Mouse (Mus musculus): ENCODE measurements around the gene Esrrg. TPM values are rescaled to one million over a fixed set of nuclear protein-coding genes. Genes with fewer than 3 reads are reported as not detected.

Gene Esrrg
- polyA plus RNA-seq, 1 experiment from 2014 or later: 31.6 TPM

- no peaks in the 10 kb centered on the region for H3K9me3 ChIP-seq (replicated peaks)
- 69% methylated on average over 10 of the region's 10 CpGs for WGBS
- H3K27me3 ChIP-seq (replicated peaks): no peaks in the 10 kb centered on the region
- no peak overlapping the region for H3K4me3 ChIP-seq (replicated peaks)
- 0 out of 2 replicates have a peak, but pooled peaks cover 3% of the 10 kb centered on the region for H3K4me1 ChIP-seq
- no peaks in the 10 kb centered on the region for H3K36me3 ChIP-seq
- no peak overlapping the region for H3K4me2 ChIP-seq
- no peak overlapping the region for H3K27ac ChIP-seq (replicated peaks)
- H3K9ac ChIP-seq (replicated peaks): no peak overlapping the region
- no peak for ATAC-seq (ENCODE audit: low FRiP score)
These were observed 66.2 kb downstream of the Esrrg start for GRCm38 (mm10) chr1:187674771-187675186.

- Histone ChIP-seq H3K27me3 (replicated peaks) (no peaks in the 10 kb centered on the region), H3K9ac (replicated peaks) (no peak overlapping the region), H3K4me1 (0 out of 2 replicates have a peak, but pooled peaks cover 3% of the 10 kb centered on the region), H3K4me3 (replicated peaks) (no peak overlapping the region), H3K9me3 (replicated peaks) (no peaks in the 10 kb centered on the region), H3K27ac (replicated peaks) (no peak overlapping the region), H3K36me3 (no peaks in the 10 kb centered on the region), H3K4me2 (no peak overlapping the region)
- 83% methylated on average over 10 of the region's 10 CpGs for WGBS
- no peak for ATAC-seq (ENCODE audit: low FRiP score)
These were observed 68.0 kb downstream of the Esrrg start for GRCm38 (mm10) chr1:187676626-187677025.

GRCm38 (mm10) chr1:187679246-187679645 is 70.7 kb downstream of the Esrrg start:
- ATAC-seq (ENCODE audit: low FRiP score): no peak
- H3K9me3 ChIP-seq (replicated peaks): no peaks in the 10 kb centered on the region

GRCm38 (mm10) chr1:187684519-187684918 is 75.9 kb downstream of the Esrrg start:
- Histone ChIP-seq H3K4me2 (no peak overlapping the region), H3K27me3 (replicated peaks) (no peaks in the 10 kb centered on the region), H3K27ac (replicated peaks) (no peak overlapping the region)

More at GRCm38 (mm10) chr1:187679246-187679645, 70.7 kb downstream of the Esrrg start:
- H3K9ac ChIP-seq (replicated peaks): no peak overlapping the region
- no peaks in the 10 kb centered on the region for H3K27me3 ChIP-seq (replicated peaks)
- whole genome bisulfite sequencing: 91% methylated on average over 1 of the region's 1 CpGs
- no peak overlapping the region for H3K4me2 ChIP-seq
- no peak overlapping the region for H3K4me3 ChIP-seq (replicated peaks)
- H3K27ac ChIP-seq (replicated peaks): no peak overlapping the region
- H3K36me3 ChIP-seq: no peaks in the 10 kb centered on the region
- no peaks in the 10 kb centered on the region for H3K4me1 ChIP-seq

GRCm38 (mm10) chr1:187691846-187692525 is 83.4 kb downstream of the Esrrg start:
- no peaks in the 10 kb centered on the region for H3K27me3 ChIP-seq (replicated peaks)
- 86% methylated on average over 11 of the region's 11 CpGs for WGBS
- ATAC-seq (ENCODE audit: low FRiP score): no peak
- H3K36me3 ChIP-seq: no peaks in the 10 kb centered on the region
- no peak overlapping the region for H3K4me2 ChIP-seq
- no peak overlapping the region for H3K9ac ChIP-seq (replicated peaks)
- H3K4me3 ChIP-seq (replicated peaks): no peak overlapping the region
- no peaks in the 10 kb centered on the region for H3K9me3 ChIP-seq (replicated peaks)
- H3K27ac ChIP-seq (replicated peaks): no peak overlapping the region
- no peaks in the 10 kb centered on the region for H3K4me1 ChIP-seq

More at GRCm38 (mm10) chr1:187684519-187684918, 75.9 kb downstream of the Esrrg start:
- Histone ChIP-seq H3K9ac (replicated peaks) (no peak overlapping the region), H3K9me3 (replicated peaks) (no peaks in the 10 kb centered on the region), H3K4me1 (no peaks in the 10 kb centered on the region), H3K36me3 (no peaks in the 10 kb centered on the region), H3K4me3 (replicated peaks) (no peak overlapping the region)
- WGBS: 76% methylated on average over 4 of the region's 4 CpGs
- ATAC-seq (ENCODE audit: low FRiP score): no peak

GRCm38 (mm10) chr1:187694865-187695264 is 86.3 kb downstream of the Esrrg start:
- 47% methylated on average over 4 of the region's 4 CpGs for WGBS
- Histone ChIP-seq H3K36me3 (no peaks in the 10 kb centered on the region), H3K4me1 (no peaks in the 10 kb centered on the region), H3K9ac (replicated peaks) (no peak overlapping the region), H3K27ac (replicated peaks) (no peak overlapping the region), H3K27me3 (replicated peaks) (no peaks in the 10 kb centered on the region), H3K4me2 (no peak overlapping the region), H3K4me3 (replicated peaks) (no peak overlapping the region), H3K9me3 (replicated peaks) (no peaks in the 10 kb centered on the region)
- ATAC-seq (ENCODE audit: low FRiP score): no peak

- no peak overlapping the region for H3K9ac ChIP-seq (replicated peaks)
- H3K4me3 ChIP-seq (replicated peaks): no peak overlapping the region
- no peaks in the 10 kb centered on the region for H3K27me3 ChIP-seq (replicated peaks)
- no peaks in the 10 kb centered on the region for H3K9me3 ChIP-seq (replicated peaks)
- H3K36me3 ChIP-seq: no peaks in the 10 kb centered on the region
- no peak for ATAC-seq (ENCODE audit: low FRiP score)
- H3K4me1 ChIP-seq: no peaks in the 10 kb centered on the region
- H3K27ac ChIP-seq (replicated peaks): no peak overlapping the region
- WGBS: 88% methylated on average over 9 of the region's 9 CpGs
- H3K4me2 ChIP-seq: no peak overlapping the region
These were observed 89.6 kb downstream of the Esrrg start for GRCm38 (mm10) chr1:187698201-187698600.

GRCm38 (mm10) chr1:187700963-187701362 is 92.4 kb downstream of the Esrrg start:
- H3K27ac ChIP-seq (replicated peaks): no peak overlapping the region
- no peak overlapping the region for H3K9ac ChIP-seq (replicated peaks)
- ATAC-seq (ENCODE audit: low FRiP score): no peak
- H3K4me1 ChIP-seq: no peaks in the 10 kb centered on the region
- H3K27me3 ChIP-seq (replicated peaks): no peaks in the 10 kb centered on the region
- H3K4me3 ChIP-seq (replicated peaks): no peak overlapping the region
- no peak overlapping the region for H3K4me2 ChIP-seq
- 71% methylated on average over 2 of the region's 2 CpGs for WGBS
- no peaks in the 10 kb centered on the region for H3K9me3 ChIP-seq (replicated peaks)
- no peaks in the 10 kb centered on the region for H3K36me3 ChIP-seq

GRCm38 (mm10) chr1:187704921-187705320 is 96.3 kb downstream of the Esrrg start:
- H3K27me3 ChIP-seq (replicated peaks): no peaks in the 10 kb centered on the region
- no peaks in the 10 kb centered on the region; the same call in 1 of the 2 replicates for H3K4me1 ChIP-seq
- no peaks in the 10 kb centered on the region for H3K9me3 ChIP-seq (replicated peaks)
- 88% methylated on average over 4 of the region's 4 CpGs for WGBS
- H3K4me3 ChIP-seq (replicated peaks): no peak overlapping the region
- H3K36me3 ChIP-seq: no peaks in the 10 kb centered on the region
- ATAC-seq (ENCODE audit: low FRiP score): no peak
- no peak overlapping the region for H3K27ac ChIP-seq (replicated peaks)
- no peak overlapping the region for H3K9ac ChIP-seq (replicated peaks)
- no peak overlapping the region for H3K4me2 ChIP-seq

GRCm38 (mm10) chr1:187705348-187705747 is 96.8 kb downstream of the Esrrg start:
- no peak for ATAC-seq (ENCODE audit: low FRiP score)
- no peak overlapping the region for H3K27ac ChIP-seq (replicated peaks)
- no peaks in the 10 kb centered on the region for H3K27me3 ChIP-seq (replicated peaks)
- WGBS: 88% methylated on average over 5 of the region's 5 CpGs
- H3K4me2 ChIP-seq: no peak overlapping the region
- H3K4me3 ChIP-seq (replicated peaks): no peak overlapping the region
- H3K9me3 ChIP-seq (replicated peaks): no peaks in the 10 kb centered on the region
- H3K36me3 ChIP-seq: no peaks in the 10 kb centered on the region
- H3K9ac ChIP-seq (replicated peaks): no peak overlapping the region
- peaks cover 1% of the 10 kb centered on the region; the same call in 1 of the 2 replicates for H3K4me1 ChIP-seq

GRCm38 (mm10) chr1:187706046-187706445 is 97.5 kb downstream of the Esrrg start:
- WGBS: 73% methylated on average over 6 of the region's 6 CpGs

GRCm38 (mm10) chr1:187707176-187707575 is 98.6 kb downstream of the Esrrg start:
- Histone ChIP-seq H3K27ac (replicated peaks) (no peak overlapping the region), H3K36me3 (no peaks in the 10 kb centered on the region), H3K9ac (replicated peaks) (no peak overlapping the region), H3K27me3 (replicated peaks) (no peaks in the 10 kb centered on the region), H3K4me2 (no peak overlapping the region), H3K9me3 (replicated peaks) (no peaks in the 10 kb centered on the region), H3K4me3 (replicated peaks) (no peak overlapping the region), H3K4me1 (peaks cover 4% of the 10 kb centered on the region; the same call in 1 of the 2 replicates)
- no peak for ATAC-seq (ENCODE audit: low FRiP score)

More at GRCm38 (mm10) chr1:187706046-187706445, 97.5 kb downstream of the Esrrg start:
- no peak for ATAC-seq (ENCODE audit: low FRiP score)
- Histone ChIP-seq H3K9ac (replicated peaks) (no peak overlapping the region), H3K4me3 (replicated peaks) (no peak overlapping the region), H3K27ac (replicated peaks) (no peak overlapping the region), H3K4me2 (no peak overlapping the region), H3K36me3 (no peaks in the 10 kb centered on the region), H3K27me3 (replicated peaks) (no peaks in the 10 kb centered on the region), H3K4me1 (peaks cover 4% of the 10 kb centered on the region; the same call in 1 of the 2 replicates), H3K9me3 (replicated peaks) (no peaks in the 10 kb centered on the region)
